Mouse (Mus musculus) liver, embryonic 11.5 days (tissue): ENCODE measurements around the gene Srsf2. TPM values are rescaled to one million over a fixed set of nuclear protein-coding genes. Genes with fewer than 3 reads are reported as not detected.
"Not testable (repeated sequence)": the region's sequence is repeated elsewhere in the genome, so short reads cannot be mapped to it uniquely, and the experiment has no call there.

Source experiments
- ATAC-seq: fragments of 200-750 bp; cut with Nextera tagmentation; replicated peaks from 2 replicates; pipeline ENCODE4 v1.8.0; 2017; ENCODE audit warnings: moderate number of reproducible peaks, mild to moderate bottlenecking, moderate TSS enrichment, moderate library complexity; ENCODE audit not compliant: low FRiP score
- DNase-seq: peaks from one replicate; pipeline ENCODE4 v3.0.0-alpha.2; 2017; ENCODE audit warnings: low spot score
- H3K27ac ChIP-seq: fragments of 300-500 bp; sonication (generic); 2 replicates; pipeline ENCODE4 v1.5.1; 2014; ENCODE audit warnings: mild to moderate bottlenecking, low read depth, low read length, control low read depth
- H3K27me3 ChIP-seq: fragments of 300-500 bp; sonication (generic); replicated peaks from 2 replicates; pipeline ENCODE4 v1.6.1; 2014; ENCODE audit warnings: low read length, mixed read lengths; ENCODE audit not compliant: control insufficient read depth, insufficient read depth
- H3K36me3 ChIP-seq: fragments of 300-500 bp; sonication (generic); 2 replicates; pipeline ENCODE4 v1.6.1; 2014; ENCODE audit warnings: mild to moderate bottlenecking, low read length, moderate library complexity, mixed read lengths; ENCODE audit not compliant: control insufficient read depth, insufficient read depth
- H3K4me1 ChIP-seq: fragments of 300-500 bp; sonication (generic); replicated peaks from 2 replicates; pipeline ENCODE4 v1.6.1; 2014; ENCODE audit warnings: low read length, mixed read lengths; ENCODE audit not compliant: control insufficient read depth, insufficient read depth
- H3K4me2 ChIP-seq: fragments of 300-500 bp; sonication (generic); 2 replicates; pipeline ENCODE4 v1.6.1; 2014; ENCODE audit warnings: mild to moderate bottlenecking, control low read depth, moderate library complexity
- H3K4me3 ChIP-seq: fragments of 300-500 bp; sonication (generic); 2 replicates; pipeline ENCODE4 v1.5.1; 2014; ENCODE audit warnings: low read depth, low read length, control low read depth
- H3K9ac ChIP-seq: fragments of 300-500 bp; sonication (generic); 2 replicates; pipeline ENCODE4 v1.6.1; 2014; ENCODE audit warnings: low read depth, low read length, control low read depth
- H3K9me3 ChIP-seq: fragments of 300-500 bp; sonication (generic); 2 replicates; pipeline ENCODE4 v1.6.1; 2016; ENCODE audit warnings: low read length, inconsistent platforms, mixed read lengths; ENCODE audit not compliant: control insufficient read depth
- WGBS: fragments of 180-500 bp; shearing (Covaris S2); extraction: QIAGEN DNeasy Blood & Tissue Kit; methylation state at CpG from one replicate; pipeline ENCODE4 v1.1.7; 2014; 5-methylcytosine and 5-hydroxymethylcytosine counted together
- polyA plus RNA-seq: library from polyadenylated mRNA; unstranded; fragments of >200 nt; fragmentation: Nextera tagmentation; extraction: Ambion mirVana; gene quantifications from 2 replicates; pipeline ENCODE4 v1.2.1, GENCODE M21; 2014

The Srsf2 gene
- polyA plus RNA-seq, 1 experiment from 2014 or later, result 931 TPM

DNA sequence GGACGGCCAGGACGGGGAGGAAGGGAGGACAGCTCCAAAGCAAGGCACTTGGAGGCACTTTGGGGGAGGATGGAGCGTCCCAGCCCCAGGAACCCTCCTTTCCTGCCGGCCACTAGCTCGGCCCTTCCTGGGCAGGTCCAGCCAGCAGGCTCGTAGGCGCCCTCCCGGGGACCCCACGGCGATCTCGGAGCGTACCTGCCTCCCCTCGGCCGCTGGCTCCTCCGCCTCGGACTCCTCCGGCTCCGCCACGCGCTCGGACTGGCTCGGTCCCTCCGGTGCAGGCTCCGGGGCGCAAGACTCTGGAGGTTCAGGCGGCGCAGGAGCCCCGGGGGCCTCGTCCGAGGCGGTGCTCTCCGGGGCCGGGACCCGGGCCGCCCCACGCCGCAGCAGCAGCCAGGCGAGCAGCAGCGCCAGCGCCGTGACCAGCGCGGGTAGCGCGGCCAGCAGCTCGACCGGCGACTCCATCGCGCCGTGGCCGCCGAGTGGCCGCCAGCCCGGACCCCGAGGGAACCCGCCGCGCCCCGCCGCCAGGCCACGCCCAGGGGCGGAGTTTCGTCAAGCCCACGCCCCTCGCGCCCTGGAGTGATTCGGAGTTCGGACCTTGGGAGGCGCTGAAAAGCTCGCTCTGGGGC lies 25.2 kb downstream of the Srsf2 start, which contains the start of gene Mxra7:
Gene Mxra7 (minus strand): TSS at position 513 of the 632 bp plus-strand sequence.
- Histone ChIP-seq H3K27me3 (peaks cover 3% of the 10 kb centered on the region; the same call in 1 of the 2 replicates), H3K27ac (no peak within 1 kb of the TSS), H3K4me1 (peaks cover 11% of the 10 kb centered on the region), H3K9me3 (no peaks in the 10 kb centered on the region), H3K4me3 (peak within 1 kb of the TSS; percentile 75), H3K36me3 (0 out of 2 replicates have a peak, but pooled peaks cover 3% of the 10 kb centered on the region), H3K4me2 (peak within 1 kb of the TSS; percentile 95), H3K9ac (peak within 1 kb of the TSS; percentile 73)
- WGBS, result 1% methylated on average over 70 of the region's 71 CpGs
- ATAC-seq (peak; percentile 63), DNase-seq (peak; percentile 75)

DNA sequence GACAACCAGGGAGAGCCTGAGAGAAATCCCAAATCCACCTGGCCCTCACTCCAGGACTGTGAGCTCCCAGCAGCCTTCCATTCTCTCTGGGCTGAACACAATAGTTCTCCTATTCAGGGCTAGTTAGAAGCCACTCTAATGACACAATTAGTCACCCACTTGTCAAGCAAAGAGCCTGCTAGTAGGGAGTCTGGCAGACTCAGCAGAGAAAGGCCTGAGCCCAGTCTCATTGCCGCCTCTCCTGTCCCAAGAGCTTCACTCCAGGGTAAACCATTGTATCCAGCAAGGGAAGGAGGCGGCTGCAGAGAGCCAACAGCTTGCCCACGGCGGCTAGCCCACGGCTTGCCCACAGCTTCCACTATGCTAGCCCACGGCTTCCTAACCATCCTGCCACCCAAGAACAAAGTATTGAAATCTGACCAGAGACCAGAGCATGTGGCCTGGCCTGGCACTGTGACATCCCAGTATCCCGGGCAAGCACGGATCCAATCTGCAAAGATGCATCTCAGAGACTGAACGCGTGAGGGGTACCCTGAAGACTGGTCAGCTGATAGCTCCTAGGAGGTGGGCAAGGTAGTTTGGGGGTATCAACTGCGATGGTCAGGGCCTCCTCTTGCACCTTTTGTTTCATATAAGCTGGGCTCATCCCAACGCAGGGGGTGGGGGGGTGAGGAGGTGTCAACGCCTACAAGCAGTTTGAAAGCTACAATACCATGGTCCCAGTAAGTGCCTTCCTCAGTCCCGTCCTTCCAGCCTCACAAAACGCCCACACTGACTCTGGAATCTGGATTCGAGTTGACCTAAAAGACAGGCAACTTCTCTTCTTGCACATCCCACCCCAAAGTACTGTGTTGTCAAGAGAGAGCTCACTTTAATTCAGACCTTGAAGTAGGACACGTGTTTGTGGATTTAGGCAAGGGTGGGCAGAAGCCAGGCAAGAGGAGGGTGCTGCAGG lies 26.1 kb downstream of the Srsf2 start:
- H3K27me3 ChIP-seq, result peaks cover 3% of the 10 kb centered on the region; the same call in 1 of the 2 replicates
- H3K9ac ChIP-seq, result peak overlapping the region; percentile 73
- no peaks in the 10 kb centered on the region for H3K9me3 ChIP-seq
- peaks cover 11% of the 10 kb centered on the region for H3K4me1 ChIP-seq
- ATAC-seq (no peak), DNase-seq (no peak)
- 41% methylated on average over 17 of the region's 17 CpGs for WGBS
- H3K36me3 ChIP-seq, result no peaks in the 10 kb centered on the region
- no peak overlapping the region for H3K27ac ChIP-seq
- H3K4me2 ChIP-seq, result peak overlapping the region; percentile 95
- H3K4me3 ChIP-seq, result peak overlapping the region; percentile 75

DNA sequence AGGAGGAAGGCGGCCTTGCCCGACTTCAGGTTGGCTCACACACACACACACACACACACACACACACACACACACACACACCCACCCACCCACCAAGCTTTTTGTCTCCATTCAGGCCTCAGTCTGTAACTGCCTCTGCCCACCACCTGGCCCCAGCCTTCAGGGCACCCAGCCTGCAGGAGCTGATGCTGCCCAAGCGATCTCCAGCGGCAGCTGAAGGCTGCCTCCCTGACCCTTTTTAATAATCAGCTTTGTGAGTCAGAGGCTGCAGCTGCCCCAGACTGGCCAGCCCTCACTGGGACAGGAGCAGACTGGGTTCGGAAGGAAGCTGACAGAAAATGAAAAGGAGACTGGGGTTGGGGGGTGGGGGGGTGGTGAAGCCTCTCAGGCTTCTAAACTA lies 27.7 kb downstream of the Srsf2 start:
- Histone ChIP-seq H3K4me3 (no peak overlapping the region), H3K9me3 (no peaks in the 10 kb centered on the region), H3K27me3 (peaks cover 3% of the 10 kb centered on the region; the same call in 1 of the 2 replicates), H3K9ac (no peak overlapping the region), H3K4me1 (peaks cover 11% of the 10 kb centered on the region), H3K36me3 (no peaks in the 10 kb centered on the region), H3K4me2 (no peak overlapping the region), H3K27ac (no peak overlapping the region; the same call in 1 of the 2 replicates)
- ATAC-seq, result no peak
- no peak for DNase-seq
- WGBS, result 59% methylated on average over 5 of the region's 5 CpGs

DNA sequence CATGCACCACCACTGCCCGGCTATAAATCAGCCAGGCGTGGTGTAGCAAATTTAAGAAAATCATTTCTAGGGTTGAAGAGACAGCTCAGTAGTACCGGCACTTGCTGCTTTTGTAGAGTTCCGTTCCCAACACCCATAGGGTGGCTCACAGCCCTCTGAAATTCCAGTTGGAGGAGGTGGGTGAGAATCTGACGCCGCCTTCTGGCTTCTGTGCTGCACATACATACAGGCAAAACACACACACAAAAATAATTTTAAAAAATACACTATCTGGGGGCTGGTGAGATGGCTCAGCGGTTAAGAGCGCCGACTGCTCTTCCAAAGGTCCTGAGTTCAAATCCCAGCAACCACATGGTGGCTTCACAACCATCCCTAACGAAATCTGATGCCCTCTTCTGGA lies 29.0 kb downstream of the Srsf2 start:
- H3K27me3 ChIP-seq, H3K4me3 ChIP-seq, ATAC-seq, H3K4me2 ChIP-seq, H3K9ac ChIP-seq, DNase-seq, H3K36me3 ChIP-seq, H3K27ac ChIP-seq, H3K9me3 ChIP-seq: not testable (repeated sequence)
- H3K4me1 ChIP-seq, result peaks cover 11% of the 10 kb centered on the region
- 90% methylated on average over 10 of the region's 10 CpGs for WGBS

DNA sequence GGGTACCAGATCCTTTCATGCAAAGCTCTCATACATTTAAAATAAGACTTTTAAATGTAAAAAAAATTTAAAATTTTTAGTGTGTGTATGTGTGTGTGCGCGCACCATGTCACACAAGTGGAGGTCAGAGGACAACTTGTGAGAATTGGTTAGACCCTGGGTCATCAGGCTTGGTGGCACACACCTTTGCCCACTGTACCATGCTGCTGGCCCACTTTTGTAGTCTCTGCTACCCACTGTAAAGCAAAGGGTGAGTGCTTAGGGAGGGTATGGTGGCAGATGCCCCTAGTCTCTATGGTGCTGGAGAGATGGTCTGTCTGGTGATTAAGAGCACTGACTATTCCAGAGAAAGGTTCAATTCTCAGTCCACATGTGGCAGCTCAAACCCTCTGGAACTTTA lies 29.6 kb downstream of the Srsf2 start:
- no peak for DNase-seq
- Histone ChIP-seq H3K9me3 (no peaks in the 10 kb centered on the region), H3K36me3 (no peaks in the 10 kb centered on the region), H3K4me1 (peaks cover 8% of the 10 kb centered on the region), H3K4me3 (no peak overlapping the region), H3K27me3 (peaks cover 3% of the 10 kb centered on the region; the same call in 1 of the 2 replicates), H3K27ac (no peak overlapping the region), H3K4me2 (no peak overlapping the region), H3K9ac (no peak overlapping the region)
- ATAC-seq, result no peak
- WGBS, result 90% methylated on average over 2 of the region's 2 CpGs

DNA sequence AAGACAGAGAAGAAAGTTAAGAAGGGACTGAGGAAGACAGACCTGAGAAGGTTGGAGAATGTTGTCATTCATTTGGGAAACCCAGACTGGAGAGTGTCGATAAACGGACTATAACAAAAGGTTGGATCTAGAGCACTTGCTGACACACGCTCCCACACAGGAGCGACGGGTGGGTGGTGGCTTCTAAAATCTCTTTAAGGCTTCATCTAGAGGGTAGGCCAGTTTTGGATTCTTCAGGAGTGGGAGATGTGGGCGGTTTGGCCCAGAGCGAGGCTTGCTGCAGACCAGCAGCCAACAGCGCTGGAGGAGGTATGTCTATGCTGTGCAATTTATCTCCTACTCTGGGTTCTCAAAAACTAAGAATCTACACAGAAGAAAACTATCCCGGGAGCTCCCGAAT lies 30.3 kb downstream of the Srsf2 start:
- DNase-seq (no peak), ATAC-seq (no peak)
- H3K4me1 ChIP-seq, result peaks cover 3% of the 10 kb centered on the region; the same call in 1 of the 2 replicates
- H3K27me3 ChIP-seq, result peaks cover 3% of the 10 kb centered on the region; the same call in 1 of the 2 replicates
- H3K9ac ChIP-seq, result no peak overlapping the region
- no peak overlapping the region for H3K4me2 ChIP-seq
- no peaks in the 10 kb centered on the region for H3K36me3 ChIP-seq
- H3K4me3 ChIP-seq, result no peak overlapping the region
- H3K27ac ChIP-seq, result no peak overlapping the region
- no peaks in the 10 kb centered on the region for H3K9me3 ChIP-seq
- WGBS, result 90% methylated on average over 10 of the region's 10 CpGs

DNA sequence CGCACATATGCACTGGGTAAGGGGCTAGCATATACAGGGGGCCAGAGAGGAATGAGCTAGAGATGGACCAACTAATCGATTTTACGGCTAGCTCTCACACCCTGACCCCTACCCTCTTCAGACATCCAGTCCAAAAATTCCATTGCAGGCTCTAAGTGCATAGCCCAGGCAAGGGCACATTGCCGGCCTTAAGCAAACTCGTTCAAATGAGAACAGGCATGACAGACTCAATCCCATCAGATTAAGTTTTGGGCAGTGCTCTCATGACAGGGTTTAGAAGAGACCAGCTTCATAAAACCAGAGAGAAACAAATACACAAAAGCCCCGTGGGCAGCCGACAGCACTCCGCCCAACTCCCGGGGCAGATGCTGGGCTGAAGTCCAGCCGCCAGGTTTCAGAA lies 30.7 kb downstream of the Srsf2 start:
- Histone ChIP-seq H3K9ac (no peak overlapping the region), H3K4me1 (peaks cover under 1% of the 10 kb centered on the region; the same call in 1 of the 2 replicates), H3K27ac (no peak overlapping the region), H3K9me3 (no peaks in the 10 kb centered on the region), H3K4me2 (no peak overlapping the region), H3K27me3 (peaks cover 2% of the 10 kb centered on the region; the same call in 1 of the 2 replicates), H3K4me3 (no peak overlapping the region), H3K36me3 (no peaks in the 10 kb centered on the region)
- DNase-seq (no peak), ATAC-seq (no peak)
- 81% methylated on average over 10 of the region's 10 CpGs for WGBS

DNA sequence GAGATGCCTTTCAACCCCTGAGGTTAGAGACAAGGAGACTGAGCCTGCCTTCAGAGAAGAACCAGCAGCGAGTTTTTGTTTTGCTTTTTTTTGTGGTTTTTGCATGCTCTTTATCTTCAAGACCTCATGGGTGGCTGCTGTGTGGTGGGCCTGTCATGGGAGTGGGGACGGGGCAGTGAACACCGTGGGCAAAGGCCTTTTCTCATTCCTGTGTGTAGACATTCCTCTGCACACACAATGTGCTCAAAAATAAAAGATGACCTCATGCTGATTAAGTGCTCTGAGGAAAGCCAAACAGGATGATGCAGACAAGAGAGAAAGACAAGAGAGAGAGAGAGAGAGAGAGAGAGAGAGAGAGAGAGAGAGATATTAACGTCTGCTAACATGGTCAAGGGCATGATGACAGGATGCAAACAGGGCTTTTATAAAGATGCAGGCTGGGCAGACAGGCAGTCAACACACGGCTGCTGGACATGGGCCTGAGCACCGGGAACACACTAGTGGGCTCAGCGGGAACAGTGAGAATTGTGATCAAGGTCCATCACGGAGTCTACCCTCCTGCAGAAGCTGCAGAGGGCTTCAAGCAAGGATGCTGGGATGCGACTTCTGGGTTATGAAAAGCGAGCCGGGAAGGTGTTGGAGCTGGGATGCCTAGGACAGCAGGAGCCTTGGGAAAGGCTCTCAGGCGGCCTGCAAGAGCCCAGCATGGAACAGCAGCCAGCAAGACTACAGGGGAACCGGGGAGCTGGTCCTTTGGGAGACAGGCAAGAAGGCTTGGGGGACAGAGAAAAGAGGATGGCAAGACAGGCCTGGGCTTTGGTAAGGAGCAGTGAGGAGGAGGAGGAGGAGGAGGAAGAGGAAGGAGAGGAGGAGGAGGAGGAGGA lies 31.6 kb downstream of the Srsf2 start:
- ATAC-seq (no peak), DNase-seq (no peak)
- Histone ChIP-seq H3K4me3 (no peak overlapping the region), H3K4me2 (no peak overlapping the region), H3K4me1 (no peaks in the 10 kb centered on the region; the same call in 1 of the 2 replicates), H3K27me3 (no peaks in the 10 kb centered on the region; the same call in 1 of the 2 replicates), H3K9ac (no peak overlapping the region), H3K36me3 (no peaks in the 10 kb centered on the region), H3K9me3 (no peaks in the 10 kb centered on the region), H3K27ac (no peak overlapping the region)
- 61% methylated on average over 13 of the region's 13 CpGs for WGBS
